Mouse (Mus musculus) R1 (cell line): Measurements from ENCODE around the gene Skp1a.

Source experiments
- DNase-seq: peaks from one replicate; pipeline ENCODE4 v3.0.0-alpha.2; 2018; ENCODE audit warnings: low read depth, low spot score

Gene Skp1a

GRCm38 (mm10) chr11:52277433-52278150 lies 45.8 kb downstream of the Skp1a start:
- no peak for DNase-seq

GRCm38 (mm10) chr11:52278164-52278563 lies 46.4 kb downstream of the Skp1a start:
- no peak for DNase-seq

GRCm38 (mm10) chr11:52278991-52279390 lies 47.2 kb downstream of the Skp1a start:
- DNase-seq, result no peak

- DNase-seq, result no peak
Measured at GRCm38 (mm10) chr11:52279611-52280145, 47.9 kb downstream of the Skp1a start.

- DNase-seq, result no peak
Measured at GRCm38 (mm10) chr11:52280566-52281455, 49.0 kb downstream of the Skp1a start.

GRCm38 (mm10) chr11:52281568-52282328 lies 50.0 kb downstream of the Skp1a start:
- no peak for DNase-seq

- DNase-seq, result peak; percentile 76
Measured at GRCm38 (mm10) chr11:52282420-52282773, 50.6 kb downstream of the Skp1a start.

- peak; percentile 76 for DNase-seq
Measured at GRCm38 (mm10) chr11:52282774-52283595, 51.2 kb downstream of the Skp1a start, which contains the start of gene Tcf7. Gene Tcf7, minus strand, starts transcription at chr11:52283014.

GRCm38 (mm10) chr11:52283596-52284571 lies 52.1 kb downstream of the Skp1a start:
- peak; percentile 29 for DNase-seq

- DNase-seq, result peak; percentile 88
Measured at GRCm38 (mm10) chr11:52286301-52286957, 54.6 kb downstream of the Skp1a start.

- DNase-seq, result no peak
Measured at GRCm38 (mm10) chr11:52286958-52287305, 55.1 kb downstream of the Skp1a start.

- DNase-seq, result no peak
Measured at GRCm38 (mm10) chr11:52292346-52292745, 60.6 kb downstream of the Skp1a start.

GRCm38 (mm10) chr11:52292894-52293293 lies 61.1 kb downstream of the Skp1a start:
- no peak for DNase-seq

GRCm38 (mm10) chr11:52294103-52294502 lies 62.3 kb downstream of the Skp1a start:
- DNase-seq, result no peak
